Mouse (Mus musculus): Measurements from ENCODE around the gene Myoz2. TPM values are rescaled to one million over a fixed set of nuclear protein-coding genes. Genes with fewer than 3 reads are reported as not detected.

The Myoz2 gene
- 1.8 TPM in 1 of 2 replicates, not detected in the other for polyA plus RNA-seq (2011; ENCODE audit: insufficient read depth, insufficient read length, low replicate concordance, missing spikeins)

GRCm38 (mm10) chr3:123034752-123035151 is at the start of gene Myoz2:
Gene Myoz2, minus strand, starts transcription at chr3:123035015.
- 87% methylated on average over 7 of the region's 7 CpGs for WGBS
- H3K4me3 ChIP-seq (replicated peaks; ENCODE audit: control insufficient read depth, low read depth, low read length), result no peak within 1 kb of the TSS
- H3K27ac ChIP-seq (ENCODE audit: control insufficient read depth, insufficient read depth, low read depth, low read length, poor library complexity), result no peak within 1 kb of the TSS
- no peak for TF ChIP-seq CTCF (IDR thresholded peaks at IDR 0.05; ENCODE audit: control insufficient read depth, insufficient read depth, low read length)
- no peak for TF ChIP-seq POLR2A (IDR thresholded peaks at IDR 0.05; ENCODE audit: borderline replicate concordance, control insufficient read depth, low read depth, low read length)
- no peaks in the 10 kb centered on the region for H3K4me1 ChIP-seq (ENCODE audit: control insufficient read depth, insufficient read depth, low read length)

- H3K4me3 ChIP-seq (replicated peaks; ENCODE audit: control insufficient read depth, low read depth, low read length), result no peak overlapping the region
- whole genome bisulfite sequencing, result 88% methylated on average over 3 of the region's 3 CpGs
- H3K4me1 ChIP-seq (ENCODE audit: control insufficient read depth, insufficient read depth, low read length), result no peaks in the 10 kb centered on the region
- H3K27ac ChIP-seq (ENCODE audit: control insufficient read depth, insufficient read depth, low read depth, low read length, poor library complexity), result no peak overlapping the region
- TF ChIP-seq POLR2A (IDR thresholded peaks at IDR 0.05; ENCODE audit: borderline replicate concordance, control insufficient read depth, low read depth, low read length) (no peak), CTCF (IDR thresholded peaks at IDR 0.05; ENCODE audit: control insufficient read depth, insufficient read depth, low read length) (no peak)
Observed at GRCm38 (mm10) chr3:123081665-123082064, 46.9 kb upstream of the Myoz2 start.

- H3K4me1 ChIP-seq (ENCODE audit: control insufficient read depth, insufficient read depth, low read length), result no peaks in the 10 kb centered on the region
- H3K4me3 ChIP-seq (replicated peaks; ENCODE audit: control insufficient read depth, low read depth, low read length), result no peak overlapping the region
- 85% methylated on average over 7 of the region's 7 CpGs for WGBS
- H3K27ac ChIP-seq (ENCODE audit: control insufficient read depth, insufficient read depth, low read depth, low read length, poor library complexity), result no peak overlapping the region
- TF ChIP-seq CTCF (IDR thresholded peaks at IDR 0.05; ENCODE audit: control insufficient read depth, insufficient read depth, low read length), result no peak
- no peak for TF ChIP-seq POLR2A (IDR thresholded peaks at IDR 0.05; ENCODE audit: borderline replicate concordance, control insufficient read depth, low read depth, low read length)
Observed at GRCm38 (mm10) chr3:123080943-123081342, 46.1 kb upstream of the Myoz2 start.

DNA sequence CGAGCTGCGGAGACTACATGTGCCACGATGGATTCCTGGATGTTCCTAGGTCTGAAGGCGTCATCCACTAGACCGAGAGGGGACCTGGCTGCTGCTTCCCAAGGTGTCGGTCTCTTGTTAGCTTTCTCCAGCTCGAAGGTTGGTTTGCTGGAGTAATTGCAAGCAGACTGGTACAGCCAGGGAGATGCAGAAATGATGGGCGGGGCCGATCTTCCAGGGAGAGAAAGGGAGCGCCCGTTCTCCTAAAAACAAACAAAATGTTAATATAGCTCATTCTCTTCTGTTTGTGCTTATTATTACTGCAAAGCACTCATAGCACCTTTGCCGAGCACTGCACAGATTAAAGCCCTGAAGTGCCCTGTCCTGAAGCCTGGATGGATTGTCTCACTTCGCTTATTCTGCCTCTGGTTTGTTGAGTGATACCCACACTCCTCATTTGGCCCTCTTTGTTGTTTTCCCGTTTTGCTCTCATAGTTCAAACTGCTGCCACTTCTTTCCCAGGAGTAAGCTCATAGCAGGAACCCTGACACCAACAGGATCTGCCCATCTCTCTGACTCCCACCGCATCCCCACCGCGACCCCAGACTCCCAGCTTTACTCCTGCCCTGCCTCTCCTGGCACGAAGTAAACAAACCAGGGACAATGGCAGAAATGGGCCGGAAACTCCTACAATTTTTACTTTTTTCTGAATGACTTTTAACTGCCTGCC is 45.4 kb upstream of the Myoz2 start:
- WGBS, result 86% methylated on average over 19 of the region's 19 CpGs
- TF ChIP-seq POLR2A (IDR thresholded peaks at IDR 0.05; ENCODE audit: borderline replicate concordance, control insufficient read depth, low read depth, low read length) (no peak), CTCF (IDR thresholded peaks at IDR 0.05; ENCODE audit: control insufficient read depth, insufficient read depth, low read length) (no peak)
- Histone ChIP-seq H3K4me1 (ENCODE audit: control insufficient read depth, insufficient read depth, low read length) (no peaks in the 10 kb centered on the region), H3K27ac (ENCODE audit: control insufficient read depth, insufficient read depth, low read depth, low read length, poor library complexity) (no peak overlapping the region), H3K4me3 (replicated peaks; ENCODE audit: control insufficient read depth, low read depth, low read length) (no peak overlapping the region)

DNA sequence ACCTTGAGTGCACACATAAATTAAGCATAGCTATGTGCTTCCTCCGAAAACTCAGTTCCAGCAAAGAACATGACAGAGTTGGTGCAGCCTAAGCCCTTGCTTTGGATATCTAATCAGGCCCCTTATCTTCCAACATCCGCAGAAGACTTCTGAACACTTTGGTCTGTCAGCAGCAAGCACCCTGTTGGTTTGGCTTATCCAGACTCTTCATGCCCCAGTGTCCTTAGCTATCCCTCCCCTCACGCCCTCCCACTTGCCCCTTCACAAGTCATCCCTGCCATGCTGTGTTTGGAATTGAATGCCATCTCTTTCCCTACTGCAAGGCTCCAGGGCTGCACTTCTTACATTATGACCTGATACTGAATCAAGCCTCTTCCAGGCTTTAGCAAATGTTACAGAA is 40.9 kb upstream of the Myoz2 start:
- Histone ChIP-seq H3K4me1 (ENCODE audit: control insufficient read depth, insufficient read depth, low read length) (no peaks in the 10 kb centered on the region), H3K27ac (ENCODE audit: control insufficient read depth, insufficient read depth, low read depth, low read length, poor library complexity) (no peak overlapping the region), H3K4me3 (replicated peaks; ENCODE audit: control insufficient read depth, low read depth, low read length) (no peak overlapping the region)
- WGBS, result 81% methylated on average over 3 of the region's 3 CpGs
- TF ChIP-seq POLR2A (IDR thresholded peaks at IDR 0.05; ENCODE audit: borderline replicate concordance, control insufficient read depth, low read depth, low read length), result no peak
- TF ChIP-seq CTCF (IDR thresholded peaks at IDR 0.05; ENCODE audit: control insufficient read depth, insufficient read depth, low read length), result no peak

DNA sequence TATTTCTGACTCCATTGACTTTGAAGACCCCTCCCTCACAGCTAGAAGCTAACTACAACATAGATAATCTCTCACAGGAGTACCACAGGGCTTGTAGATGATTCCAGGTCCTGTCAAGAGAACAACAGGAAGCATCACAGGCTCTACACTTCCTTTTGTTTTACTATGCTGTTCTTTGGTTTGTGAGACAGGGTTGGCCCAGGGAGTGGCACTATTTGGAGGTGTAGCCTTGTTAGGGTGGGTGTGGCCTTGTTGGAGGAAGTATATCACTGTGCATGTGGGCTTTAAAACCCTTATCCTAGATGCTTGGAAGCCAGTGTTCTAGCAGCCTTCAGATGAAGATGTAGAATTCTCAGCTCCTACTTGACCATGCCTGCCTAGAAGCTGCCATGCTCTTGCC is 40.2 kb upstream of the Myoz2 start:
- H3K4me1 ChIP-seq (ENCODE audit: control insufficient read depth, insufficient read depth, low read length), result no peaks in the 10 kb centered on the region
- no peak for TF ChIP-seq POLR2A (IDR thresholded peaks at IDR 0.05; ENCODE audit: borderline replicate concordance, control insufficient read depth, low read depth, low read length)
- no peak for TF ChIP-seq CTCF (IDR thresholded peaks at IDR 0.05; ENCODE audit: control insufficient read depth, insufficient read depth, low read length)
- H3K4me3 ChIP-seq (replicated peaks; ENCODE audit: control insufficient read depth, low read depth, low read length), result no peak overlapping the region
- H3K27ac ChIP-seq (ENCODE audit: control insufficient read depth, insufficient read depth, low read depth, low read length, poor library complexity), result no peak overlapping the region

DNA sequence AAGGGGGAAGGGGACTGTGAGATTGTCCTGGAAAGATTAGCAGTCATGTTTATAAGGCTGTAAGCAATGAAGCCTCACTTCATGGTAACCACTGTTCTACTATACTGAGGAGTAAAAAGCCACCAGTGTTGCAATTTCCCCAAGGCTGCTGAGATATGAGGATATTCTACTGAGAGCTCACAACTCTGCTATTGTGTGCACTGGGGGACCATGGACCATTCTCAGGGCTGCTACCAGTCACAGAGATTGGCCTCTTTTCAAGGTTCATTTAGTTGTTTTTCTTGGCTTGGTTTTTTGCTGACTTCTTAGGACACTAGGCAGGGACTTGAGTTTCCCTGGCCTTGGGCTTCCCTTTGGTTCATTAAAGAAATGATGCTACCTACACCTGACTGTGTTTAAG is 38.5 kb upstream of the Myoz2 start:
- H3K4me1 ChIP-seq (ENCODE audit: control insufficient read depth, insufficient read depth, low read length), result no peaks in the 10 kb centered on the region
- no peak overlapping the region for H3K4me3 ChIP-seq (replicated peaks; ENCODE audit: control insufficient read depth, low read depth, low read length)
- TF ChIP-seq CTCF (IDR thresholded peaks at IDR 0.05; ENCODE audit: control insufficient read depth, insufficient read depth, low read length) (no peak), POLR2A (IDR thresholded peaks at IDR 0.05; ENCODE audit: borderline replicate concordance, control insufficient read depth, low read depth, low read length) (no peak)
- no peak overlapping the region for H3K27ac ChIP-seq (ENCODE audit: control insufficient read depth, insufficient read depth, low read depth, low read length, poor library complexity)

- TF ChIP-seq POLR2A (IDR thresholded peaks at IDR 0.05; ENCODE audit: borderline replicate concordance, control insufficient read depth, low read depth, low read length) (no peak), CTCF (IDR thresholded peaks at IDR 0.05; ENCODE audit: control insufficient read depth, insufficient read depth, low read length) (no peak)
- whole genome bisulfite sequencing, result 83% methylated on average over 1 of the region's 1 CpGs
- Histone ChIP-seq H3K4me3 (replicated peaks; ENCODE audit: control insufficient read depth, low read depth, low read length) (no peak overlapping the region), H3K4me1 (ENCODE audit: control insufficient read depth, insufficient read depth, low read length) (no peaks in the 10 kb centered on the region), H3K27ac (ENCODE audit: control insufficient read depth, insufficient read depth, low read depth, low read length, poor library complexity) (no peak overlapping the region)
Observed at GRCm38 (mm10) chr3:123072472-123072871, 37.7 kb upstream of the Myoz2 start.

DNA sequence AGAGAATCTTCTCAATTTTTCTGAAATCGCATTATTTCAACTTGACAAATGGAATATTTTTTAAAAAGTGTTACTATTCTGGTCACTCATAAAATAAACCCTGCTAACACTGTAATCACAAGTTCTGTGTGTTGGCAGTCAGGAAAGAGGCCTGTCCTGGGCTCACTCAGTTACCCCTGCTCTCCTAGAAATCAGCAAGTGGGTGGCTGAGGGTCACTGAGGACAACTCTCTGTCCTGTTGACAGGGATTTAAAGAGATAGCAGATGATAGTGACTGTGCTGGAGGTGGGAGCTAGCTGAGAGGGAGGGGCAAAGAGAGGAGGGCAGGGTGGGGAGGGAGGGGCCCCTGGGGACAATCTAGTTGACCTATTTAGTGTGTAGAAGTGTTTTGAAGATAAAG is 36.2 kb upstream of the Myoz2 start:
- Histone ChIP-seq H3K27ac (ENCODE audit: control insufficient read depth, insufficient read depth, low read depth, low read length, poor library complexity) (no peak overlapping the region), H3K4me3 (replicated peaks; ENCODE audit: control insufficient read depth, low read depth, low read length) (no peak overlapping the region), H3K4me1 (ENCODE audit: control insufficient read depth, insufficient read depth, low read length) (no peaks in the 10 kb centered on the region)
- TF ChIP-seq CTCF (IDR thresholded peaks at IDR 0.05; ENCODE audit: control insufficient read depth, insufficient read depth, low read length), result no peak
- no peak for TF ChIP-seq POLR2A (IDR thresholded peaks at IDR 0.05; ENCODE audit: borderline replicate concordance, control insufficient read depth, low read depth, low read length)
- WGBS, result 91% methylated on average over 1 of the region's 1 CpGs
